In genomic region chr16:4725780-4726527, GRCm38 (mm10) we compare ENCODE assay signal across 8 mouse cellular contexts. TPM values are rescaled to one million over a fixed set of nuclear protein-coding genes. Genes with fewer than 3 reads are reported as not detected.
A peak's percentile ranks its signal among the peaks of the same experiment; 100 is the strongest.
DNase-seq lines count a peak whose midpoint lies in the region; ATAC-seq and TF ChIP-seq lines count a peak whose summit lies in the region.

Hmox2 (plus strand) TSS chr16:4726361.

- H3K4me1 ChIP-seq in embryonic facial prominence, embryonic 13.5 days: peaks cover 13% of the 10 kb centered on the region
- peaks cover 7% of the 10 kb centered on the region for H3K4me1 ChIP-seq in heart, adult 2 months (ENCODE audit: control insufficient read depth, insufficient read depth, low read length)
- peaks cover 22% of the 10 kb centered on the region for H3K4me1 ChIP-seq in limb, embryonic 13.5 days
- peaks cover 13% of the 10 kb centered on the region for H3K4me1 ChIP-seq in midbrain, embryonic 16.5 days (ENCODE audit: control insufficient read depth, insufficient read depth, low read length)

- ATAC-seq in embryonic facial prominence, embryonic 13.5 days (ENCODE audit: insufficient number of reproducible peaks, insufficient read depth, low FRiP score, low TSS enrichment, low read depth): peak; percentile 96
- peak; percentile 95 for ATAC-seq in limb, embryonic 13.5 days (ENCODE audit: low FRiP score, low read depth)
- ATAC-seq in midbrain, embryonic 16.5 days: peak; percentile 95

- intact Hi-C loops in heart, adult 2 months (cut with DNase I): loop anchor here (2.0 kb wide), 1 partner anchor 63 kb away; no protein-coding TSS in a partner anchor

- no peak for TF ChIP-seq CTCF in heart, adult 2 months (IDR thresholded peaks at IDR 0.05)

- 5% methylated on average over 35 of the region's 35 CpGs for whole genome bisulfite sequencing in embryonic facial prominence, embryonic 13.5 days
- WGBS in heart, adult 2 months: 5% methylated on average over 35 of the region's 35 CpGs
- 5% methylated on average over 34 of the region's 35 CpGs for WGBS in limb, embryonic 13.5 days
- WGBS in midbrain, embryonic 16.5 days: 6% methylated on average over 35 of the region's 35 CpGs

- H3K27me3 ChIP-seq in embryonic facial prominence, embryonic 13.5 days: no peaks in the 10 kb centered on the region
- no peaks in the 10 kb centered on the region for H3K27me3 ChIP-seq in heart, adult 2 months (ENCODE audit: control insufficient read depth, insufficient read depth, low read length)
- no peaks in the 10 kb centered on the region for H3K27me3 ChIP-seq in limb, embryonic 13.5 days
- H3K27me3 ChIP-seq in midbrain, embryonic 16.5 days (ENCODE audit: control insufficient read depth, insufficient read depth, low read depth, low read length): no peaks in the 10 kb centered on the region

- H3K27ac ChIP-seq in embryonic facial prominence, embryonic 13.5 days: peak within 1 kb of the TSS; percentile 87
- peak within 1 kb of the TSS; percentile 98 for H3K27ac ChIP-seq in heart, adult 2 months
- H3K27ac ChIP-seq in limb, embryonic 13.5 days: peak within 1 kb of the TSS; percentile 83
- peak within 1 kb of the TSS; percentile 84 for H3K27ac ChIP-seq in midbrain, embryonic 16.5 days (ENCODE audit: low read length)

- peak within 1 kb of the TSS; percentile 92 for H3K9ac ChIP-seq in embryonic facial prominence, embryonic 13.5 days
- H3K9ac ChIP-seq in heart, adult 2 months (ENCODE audit: low read depth, low read length): peak within 1 kb of the TSS; percentile 90
- peak within 1 kb of the TSS; percentile 92 for H3K9ac ChIP-seq in limb, embryonic 13.5 days
- peak within 1 kb of the TSS; percentile 95 for H3K9ac ChIP-seq in midbrain, embryonic 16.5 days (ENCODE audit: low read depth, low read length)

- TF ChIP-seq POLR2A in heart, adult 2 months (IDR thresholded peaks at IDR 0.05; ENCODE audit: insufficient read depth, low read depth, low read length): peak; percentile 97

- 0 out of 2 replicates have a peak, but pooled peaks have one; percentile 48 for TF ChIP-seq EP300 in heart, adult 2 months (IDR thresholded peaks at IDR 0.05; ENCODE audit: insufficient read depth, low read depth, low read length)

- H3K36me3 ChIP-seq in embryonic facial prominence, embryonic 13.5 days: no peaks in the 10 kb centered on the region
- peaks cover 20% of the 10 kb centered on the region for H3K36me3 ChIP-seq in heart, adult 2 months (ENCODE audit: control insufficient read depth, insufficient read depth, low read length)
- no peaks in the 10 kb centered on the region for H3K36me3 ChIP-seq in limb, embryonic 13.5 days
- H3K36me3 ChIP-seq in midbrain, embryonic 16.5 days (ENCODE audit: control insufficient read depth, insufficient read depth, low read length): no peaks in the 10 kb centered on the region

- peak; percentile 98 for DNase-seq in 3134 (ENCODE audit: extremely low read depth, insufficient read length, low spot score)
- peak; percentile 96 to 98 for DNase-seq in adrenal gland, postnatal 36 days
- peak; percentile 97 to 99 for DNase-seq in heart, adult 2 months
- DNase-seq in kidney, adult 8-10 months: peak; percentile 93 to 95
- DNase-seq in spleen, postnatal 10 days (ENCODE audit: low spot score in 2 of 2): peak; percentile 98 to 99

- H3K4me3 ChIP-seq in embryonic facial prominence, embryonic 13.5 days: peak within 1 kb of the TSS; percentile 86
- H3K4me3 ChIP-seq in heart, adult 2 months: peak within 1 kb of the TSS; percentile 91
- H3K4me3 ChIP-seq in limb, embryonic 13.5 days: peak within 1 kb of the TSS; percentile 85
- peak within 1 kb of the TSS; percentile 88 for H3K4me3 ChIP-seq in midbrain, embryonic 16.5 days (ENCODE audit: low read depth, low read length)

- peak within 1 kb of the TSS; percentile 90 for H3K4me2 ChIP-seq in embryonic facial prominence, embryonic 13.5 days
- H3K4me2 ChIP-seq in limb, embryonic 13.5 days (replicated peaks): peak within 1 kb of the TSS; percentile 88
- peak within 1 kb of the TSS; percentile 72 for H3K4me2 ChIP-seq in midbrain, embryonic 16.5 days (ENCODE audit: low read length)

- H3K79me2 ChIP-seq in heart, adult 2 months (replicated peaks; ENCODE audit: control insufficient read depth, insufficient read depth, low read length): peaks cover 3% of the 10 kb centered on the region; the same call in 1 of the 2 replicates

- no peaks in the 10 kb centered on the region for H3K9me3 ChIP-seq in embryonic facial prominence, embryonic 13.5 days
- no peaks in the 10 kb centered on the region for H3K9me3 ChIP-seq in limb, embryonic 13.5 days
- H3K9me3 ChIP-seq in midbrain, embryonic 16.5 days (replicated peaks; ENCODE audit: control insufficient read depth, low read length, poor library complexity, severe bottlenecking): no peaks in the 10 kb centered on the region

RNA-seq across cellular contexts. Expression of gene Hmox2, which starts in this region (rescaled TPM):
- 100 to 1,000 TPM in 1 of 2 experiments, 10 to 100 TPM in 1; 57.3 to 106 TPM for total RNA-seq in adrenal gland, postnatal 36 days (2021)
- 105 and 107 TPM in 2 replicates for polyA plus RNA-seq in embryonic facial prominence, embryonic 13.5 days (2015; fragmentation: Nextera tagmentation; extraction: Ambion mirVana)
- total RNA-seq in heart, adult 2 months (2021): 10 to 100 TPM; 72.4 to 84.9 TPM
- 38.3 and 51.6 TPM in 2 replicates for polyA plus RNA-seq in heart, adult 2 months (2012; rRNA removed)
- 112 and 116 TPM in 2 replicates for polyA plus RNA-seq in limb, embryonic 13.5 days (2015; fragmentation: Nextera tagmentation; extraction: Ambion mirVana)
- 92.7 and 102 TPM in 2 replicates for polyA plus RNA-seq in midbrain, embryonic 16.5 days (2015; fragmentation: Nextera tagmentation; extraction: Ambion mirVana)

Comparison
In these comparisons a context has a peak if more than half of its experiments do, and no peak if none do; other contexts are left out.
1. Peak in every context shown above with its lines: DNase-seq, ATAC-seq, H3K4me3 ChIP-seq and H3K27ac ChIP-seq.